Mouse (Mus musculus): Measurements from ENCODE around the gene Gys2. TPM values are rescaled to one million over a fixed set of nuclear protein-coding genes. Genes with fewer than 3 reads are reported as not detected.

The Gys2 gene
- polyA plus RNA-seq, 1 experiment from 2014 or later = 0.08 TPM

GRCm38 (mm10) chr6:142387011-142387754, 85.7 kb downstream of the Gys2 start, which contains the start of the genes Recql and Golt1b:
Gene Recql (minus strand): TSS chr6:142387087.
Gene Golt1b (plus strand): TSS chr6:142387221.
- Histone ChIP-seq H3K36me3 (no peaks in the 10 kb centered on the region; the same call in 1 of the 2 replicates), H3K4me1 (replicated peaks) (peaks cover 26% of the 10 kb centered on the region), H3K4me2 (peak within 1 kb of the TSS; percentile 79), H3K9me3 (no peaks in the 10 kb centered on the region), H3K4me3 (peak within 1 kb of the TSS; percentile 99), H3K27ac (0 out of 2 replicates have a peak within 1 kb of the TSS, but pooled peaks have one; percentile 15), H3K27me3 (no peaks in the 10 kb centered on the region), H3K9ac (peak within 1 kb of the TSS; percentile 88)
- under 1% methylated on average over 80 of the region's 87 CpGs for WGBS
- peak; percentile 100 for ATAC-seq (ENCODE audit: low FRiP score)

GRCm38 (mm10) chr6:142386285-142387010, 86.5 kb downstream of the Gys2 start:
- peak overlapping the region; percentile 76 for H3K4me2 ChIP-seq
- H3K4me3 ChIP-seq = peak overlapping the region; percentile 99
- peak; percentile 87 for ATAC-seq (ENCODE audit: low FRiP score)
- no peaks in the 10 kb centered on the region for H3K9me3 ChIP-seq
- WGBS = 7% methylated on average over 31 of the region's 31 CpGs
- H3K36me3 ChIP-seq = no peaks in the 10 kb centered on the region; the same call in 1 of the 2 replicates
- H3K9ac ChIP-seq = peak overlapping the region; percentile 74
- H3K27me3 ChIP-seq = no peaks in the 10 kb centered on the region
- H3K4me1 ChIP-seq (replicated peaks) = peaks cover 26% of the 10 kb centered on the region
- H3K27ac ChIP-seq = no peak overlapping the region

- ATAC-seq (ENCODE audit: low FRiP score) = no peak
Measured at GRCm38 (mm10) chr6:142384521-142384920, 88.4 kb downstream of the Gys2 start.

DNA sequence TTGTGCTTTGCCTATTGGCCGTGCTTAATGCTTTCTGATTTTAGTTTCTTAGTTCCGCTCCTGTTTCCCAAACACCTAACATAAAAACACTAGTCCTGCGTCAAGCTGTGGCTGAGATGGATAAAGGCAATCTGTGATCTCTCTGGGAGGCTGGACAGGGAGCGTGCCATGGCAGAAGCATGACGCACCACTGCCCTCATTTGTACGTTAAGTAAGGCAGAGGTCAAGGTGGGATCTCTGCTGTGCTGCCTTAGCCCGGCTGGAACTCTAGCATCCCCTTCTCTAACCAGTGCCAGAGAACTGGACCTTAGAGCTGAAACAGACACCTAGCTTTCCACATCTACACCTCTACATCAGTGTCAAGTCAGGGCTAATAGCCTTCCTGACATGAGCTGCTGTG, 91.3 kb downstream of the Gys2 start:
- H3K9ac ChIP-seq = no peak overlapping the region
- H3K4me2 ChIP-seq = no peak overlapping the region
- no peaks in the 10 kb centered on the region for H3K27me3 ChIP-seq
- peaks cover 6% of the 10 kb centered on the region for H3K4me1 ChIP-seq (replicated peaks)
- WGBS = 95% methylated on average over 7 of the region's 7 CpGs
- no peak for ATAC-seq (ENCODE audit: low FRiP score)
- H3K27ac ChIP-seq = no peak overlapping the region
- H3K9me3 ChIP-seq = no peaks in the 10 kb centered on the region
- H3K36me3 ChIP-seq = peaks cover 10% of the 10 kb centered on the region
- no peak overlapping the region for H3K4me3 ChIP-seq

More at GRCm38 (mm10) chr6:142384521-142384920, 88.4 kb downstream of the Gys2 start:
- H3K4me2 ChIP-seq = no peak overlapping the region
- no peak overlapping the region for H3K9ac ChIP-seq
- H3K27ac ChIP-seq = no peak overlapping the region
- H3K9me3 ChIP-seq = no peaks in the 10 kb centered on the region
- H3K4me1 ChIP-seq (replicated peaks) = peaks cover 23% of the 10 kb centered on the region
- 92% methylated on average over 9 of the region's 9 CpGs for WGBS
- H3K36me3 ChIP-seq = no peaks in the 10 kb centered on the region; the same call in 1 of the 2 replicates
- H3K4me3 ChIP-seq = no peak overlapping the region
- H3K27me3 ChIP-seq = no peaks in the 10 kb centered on the region

- H3K9me3 ChIP-seq = no peaks in the 10 kb centered on the region
- ATAC-seq (ENCODE audit: low FRiP score) = no peak
Measured at GRCm38 (mm10) chr6:142379961-142380360, 92.9 kb downstream of the Gys2 start.

GRCm38 (mm10) chr6:142378576-142379330, 94.2 kb downstream of the Gys2 start:
- H3K4me2 ChIP-seq = no peak overlapping the region
- H3K4me1 ChIP-seq (replicated peaks) = no peaks in the 10 kb centered on the region; the same call in 1 of the 2 replicates
- no peaks in the 10 kb centered on the region for H3K9me3 ChIP-seq
- no peak overlapping the region for H3K27ac ChIP-seq
- peaks cover 37% of the 10 kb centered on the region for H3K36me3 ChIP-seq
- WGBS = 96% methylated on average over 8 of the region's 8 CpGs
- H3K9ac ChIP-seq = 0 out of 2 replicates have a peak overlapping the region, but pooled peaks have one; percentile 2
- no peaks in the 10 kb centered on the region for H3K27me3 ChIP-seq
- H3K4me3 ChIP-seq = no peak overlapping the region
- no peak for ATAC-seq (ENCODE audit: low FRiP score)

More at GRCm38 (mm10) chr6:142379961-142380360, 92.9 kb downstream of the Gys2 start:
- Histone ChIP-seq H3K27me3 (no peaks in the 10 kb centered on the region), H3K36me3 (peaks cover 26% of the 10 kb centered on the region), H3K4me1 (replicated peaks) (no peaks in the 10 kb centered on the region; the same call in 1 of the 2 replicates), H3K4me3 (no peak overlapping the region), H3K9ac (no peak overlapping the region), H3K4me2 (no peak overlapping the region), H3K27ac (no peak overlapping the region)
- WGBS = 93% methylated on average over 6 of the region's 6 CpGs

DNA sequence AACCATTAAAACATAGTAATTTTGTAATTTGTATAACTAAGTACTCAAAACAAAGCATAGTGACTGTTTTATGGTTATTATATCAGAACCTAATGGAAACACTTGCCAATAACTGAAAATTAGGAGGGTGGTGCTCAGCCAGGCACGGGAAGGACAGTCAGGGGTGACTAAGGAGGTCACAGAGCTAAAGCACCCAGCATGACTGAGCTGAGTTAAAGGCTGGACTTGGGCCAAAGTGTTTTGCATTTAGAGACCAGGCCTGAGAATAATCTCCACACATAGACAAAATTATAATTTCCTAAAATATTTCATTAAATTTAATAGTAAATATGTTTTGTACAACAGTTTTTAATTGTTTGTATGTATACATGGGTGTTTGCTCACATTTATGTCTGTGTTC, 95.8 kb downstream of the Gys2 start:
- no peak for ATAC-seq (ENCODE audit: low FRiP score)
- Histone ChIP-seq H3K27ac (no peak overlapping the region), H3K4me3 (no peak overlapping the region), H3K4me1 (replicated peaks) (no peaks in the 10 kb centered on the region), H3K4me2 (no peak overlapping the region), H3K27me3 (no peaks in the 10 kb centered on the region), H3K9ac (no peak overlapping the region), H3K9me3 (no peaks in the 10 kb centered on the region), H3K36me3 (peaks cover 51% of the 10 kb centered on the region)
- 63% methylated on average over 1 of the region's 1 CpGs for WGBS

Other genes with a start within 250 kb of the Gys2 start
- gene Iapp, start 174.7 kb downstream of the Gys2 start, polyA plus RNA-seq (2015; fragmentation: Nextera tagmentation; extraction: Ambion mirVana) = 0.48 and 0.81 TPM in 2 replicates
- gene Slco1a5, start 150.1 kb downstream of the Gys2 start, polyA plus RNA-seq (2015; fragmentation: Nextera tagmentation; extraction: Ambion mirVana) = 0.34 and 0.36 TPM in 2 replicates
- 23.9 and 25.8 TPM in 2 replicates for gene Pyroxd1, start 127.5 kb downstream of the Gys2 start, polyA plus RNA-seq (2015; fragmentation: Nextera tagmentation; extraction: Ambion mirVana)
- gene Recql, start 86.0 kb downstream of the Gys2 start, polyA plus RNA-seq (2015; fragmentation: Nextera tagmentation; extraction: Ambion mirVana) = 28.1 and 29.3 TPM in 2 replicates
- gene Golt1b, start 85.9 kb downstream of the Gys2 start, polyA plus RNA-seq (2015; fragmentation: Nextera tagmentation; extraction: Ambion mirVana) = 83.2 and 88.5 TPM in 2 replicates
- 3.6 and 9.5 TPM in 2 replicates for gene Spx, start 59.7 kb downstream of the Gys2 start, polyA plus RNA-seq (2015; fragmentation: Nextera tagmentation; extraction: Ambion mirVana)
- gene Ldhb, start 34.8 kb upstream of the Gys2 start, polyA plus RNA-seq (2015; fragmentation: Nextera tagmentation; extraction: Ambion mirVana) = 510 and 517 TPM in 2 replicates
- 10.9 and 12.1 TPM in 2 replicates for gene Kcnj8, start 98.5 kb upstream of the Gys2 start, polyA plus RNA-seq (2015; fragmentation: Nextera tagmentation; extraction: Ambion mirVana)
- 2.6 and 3.3 TPM in 2 replicates for gene Abcc9, start 229.2 kb upstream of the Gys2 start, polyA plus RNA-seq (2015; fragmentation: Nextera tagmentation; extraction: Ambion mirVana)